9 mouse cellular contexts compared by ENCODE assay signal in genomic region chr2:151977689-151978440, GRCm38 (mm10). TPM values are rescaled to one million over a fixed set of nuclear protein-coding genes. Genes with fewer than 3 reads are reported as not detected.
DNase-seq lines count a peak whose midpoint lies in the region; ATAC-seq and TF ChIP-seq lines count a peak whose summit lies in the region.
"Had no signal": no experiment of that assay in that cellular context is flagged by ENCODE, and none has a peak within 500 bp of the region (broad histone marks: within the 10 kb centered on the region; RNA-seq: fewer than 3 reads in every experiment).

No protein-coding gene starts in this region.

- H3K36me3 ChIP-seq in erythroblast, embryonic 14.5 days (ENCODE audit: control insufficient read depth) = peaks cover 13% of the 10 kb centered on the region
- no peaks in the 10 kb centered on the region for H3K36me3 ChIP-seq in embryonic facial prominence, embryonic 12.5 days
- H3K36me3 ChIP-seq in intestine, embryonic 16.5 days (ENCODE audit: control insufficient read depth, insufficient read depth, low read length) = no peaks in the 10 kb centered on the region; the same call in 1 of the 2 replicates
- H3K36me3 ChIP-seq in small intestine, adult 2 months (ENCODE audit: control insufficient read depth, insufficient read depth, low read length) = no peaks in the 10 kb centered on the region

- no peak for ATAC-seq in erythroblast, adult 5-6 weeks (replicated peaks; ENCODE audit: low FRiP score, poor library complexity, severe bottlenecking)
- no peak for ATAC-seq in embryonic facial prominence, embryonic 12.5 days (ENCODE audit: insufficient number of reproducible peaks, insufficient read depth, low FRiP score, low TSS enrichment)
- ATAC-seq in intestine, embryonic 16.5 days = no peak

- H3K27me3 ChIP-seq in erythroblast, embryonic 14.5 days (ENCODE audit: control insufficient read depth) = peaks cover 33% of the 10 kb centered on the region
- H3K27me3 ChIP-seq in embryonic facial prominence, embryonic 12.5 days = peaks cover 18% of the 10 kb centered on the region
- no peaks in the 10 kb centered on the region for H3K27me3 ChIP-seq in intestine, embryonic 16.5 days (replicated peaks; ENCODE audit: control insufficient read depth, insufficient read depth, low read length)
- no peaks in the 10 kb centered on the region for H3K27me3 ChIP-seq in small intestine, adult 2 months (ENCODE audit: control insufficient read depth, insufficient read depth, low read length)

- peaks cover 46% of the 10 kb centered on the region for H3K4me1 ChIP-seq in erythroblast, embryonic 14.5 days (ENCODE audit: control insufficient read depth)
- H3K4me1 ChIP-seq in embryonic facial prominence, embryonic 12.5 days = peaks cover 38% of the 10 kb centered on the region
- H3K4me1 ChIP-seq in intestine, embryonic 16.5 days (ENCODE audit: control insufficient read depth, insufficient read depth, low read length) = peaks cover 51% of the 10 kb centered on the region
- H3K4me1 ChIP-seq in small intestine, adult 2 months (ENCODE audit: control insufficient read depth, insufficient read depth, insufficient read length, low read length) = peaks cover 41% of the 10 kb centered on the region

- H3K9ac ChIP-seq in embryonic facial prominence, embryonic 12.5 days = peak overlapping the region; percentile 1; the same call in 1 of the 2 replicates
- no peak overlapping the region for H3K9ac ChIP-seq in intestine, embryonic 16.5 days (ENCODE audit: low read depth, low read length)

- H3K4me3 ChIP-seq in erythroblast, embryonic 14.5 days (replicated peaks) = peak overlapping the region; percentile 93
- no peak overlapping the region for H3K4me3 ChIP-seq in embryonic facial prominence, embryonic 12.5 days
- no peak overlapping the region for H3K4me3 ChIP-seq in intestine, embryonic 16.5 days (ENCODE audit: low read length)
- H3K4me3 ChIP-seq in small intestine, adult 2 months (ENCODE audit: low read depth, low read length) = no peak overlapping the region

- peak; percentile 75 for DNase-seq in 416B (ENCODE audit: low read depth)
- DNase-seq in frontal cortex, postnatal 36 days (ENCODE audit: low spot score in 2 of 2) = no peak
- DNase-seq in spleen, postnatal 14 days (ENCODE audit: low spot score in 2 of 2) = no peak

- H3K27ac ChIP-seq in embryonic facial prominence, embryonic 12.5 days = no peak overlapping the region
- peak overlapping the region; percentile 25 for H3K27ac ChIP-seq in intestine, embryonic 16.5 days (ENCODE audit: low read length)
- peak overlapping the region; percentile 53 for H3K27ac ChIP-seq in small intestine, adult 2 months (ENCODE audit: insufficient read depth, low read depth, low read length)

- H3K4me2 ChIP-seq in embryonic facial prominence, embryonic 12.5 days (replicated peaks) = no peak overlapping the region
- peak overlapping the region; percentile 3; the same call in 1 of the 2 replicates for H3K4me2 ChIP-seq in intestine, embryonic 16.5 days (ENCODE audit: low read depth, low read length)

- TF ChIP-seq CTCF in small intestine, adult 2 months (IDR thresholded peaks at IDR 0.05; ENCODE audit: extremely low read depth, insufficient read length, insufficient replicate concordance, low read depth, low read length) = no peak

- TF ChIP-seq POLR2A in small intestine, adult 2 months (IDR thresholded peaks at IDR 0.05; ENCODE audit: low read depth, low read length) = no peak

- 67% methylated on average over 4 of the region's 4 CpGs for WGBS in embryonic facial prominence, embryonic 12.5 days
- 75% methylated on average over 4 of the region's 4 CpGs for WGBS in intestine, embryonic 16.5 days
- WGBS in small intestine, adult 2 months = 73% methylated on average over 4 of the region's 4 CpGs

- H3K9me3 ChIP-seq in erythroblast, embryonic 14.5 days (ENCODE audit: control insufficient read depth, low read length) = no peaks in the 10 kb centered on the region
- no peaks in the 10 kb centered on the region for H3K9me3 ChIP-seq in embryonic facial prominence, embryonic 12.5 days
- no peaks in the 10 kb centered on the region for H3K9me3 ChIP-seq in intestine, embryonic 16.5 days (ENCODE audit: control insufficient read depth, low read length)
- H3K9me3 ChIP-seq: G1E had no signal

RNA-seq across cellular contexts. Expression of gene Fam110a, which starts 2.2 kb away (rescaled TPM):
- polyA plus RNA-seq in erythroblast, embryonic 14.5 days (2012) = 4.5 and 4.7 TPM in 2 replicates
- total RNA-seq in erythroblast, adult 5-6 weeks (2015; ENCODE audit: low replicate concordance) = 2.1 and 3.1 TPM in 2 replicates
- total RNA-seq in erythroblast, adult 5-6 weeks (2017; ENCODE audit: low replicate concordance) = 0.70 and 5.7 TPM in 2 replicates
- polyA plus RNA-seq in embryonic facial prominence, embryonic 12.5 days (2016; fragmentation: Nextera tagmentation; extraction: Ambion mirVana) = 34.6 and 36.2 TPM in 2 replicates
- 25.7 and 25.9 TPM in 2 replicates for polyA plus RNA-seq in intestine, embryonic 16.5 days (2015; fragmentation: Nextera tagmentation; extraction: Ambion mirVana)
- 10.7 and 14.0 TPM in 2 replicates for polyA plus RNA-seq in small intestine, adult 2 months (2012; rRNA removed)

RNA-seq across cellular contexts. Expression of gene Slc52a3, which starts 18.4 kb away (rescaled TPM):
- polyA plus RNA-seq in erythroblast, embryonic 14.5 days (2012) = 0.05 and 0.09 TPM in 2 replicates
- not detected in 2 replicates for total RNA-seq in erythroblast, adult 5-6 weeks (2015; ENCODE audit: low replicate concordance)
- not detected in 2 replicates for total RNA-seq in erythroblast, adult 5-6 weeks (2017; ENCODE audit: low replicate concordance)
- 1.2 TPM in 2 replicates for polyA plus RNA-seq in embryonic facial prominence, embryonic 12.5 days (2016; fragmentation: Nextera tagmentation; extraction: Ambion mirVana)
- 6.9 and 7.0 TPM in 2 replicates for polyA plus RNA-seq in intestine, embryonic 16.5 days (2015; fragmentation: Nextera tagmentation; extraction: Ambion mirVana)
- 26.8 and 274 TPM in 2 replicates for polyA plus RNA-seq in small intestine, adult 2 months (2012; rRNA removed)
